Mouse (Mus musculus) frontal cortex, postnatal 36 days (tissue): Measurements from ENCODE around the gene Kcnip1.

Source experiments
- DNase-seq, 2 experiments: peaks; one replicate each; pipeline ENCODE4 v3.0.0; 2022; ENCODE audit warnings: low spot score in 2 of 2

Kcnip1 gene

DNA sequence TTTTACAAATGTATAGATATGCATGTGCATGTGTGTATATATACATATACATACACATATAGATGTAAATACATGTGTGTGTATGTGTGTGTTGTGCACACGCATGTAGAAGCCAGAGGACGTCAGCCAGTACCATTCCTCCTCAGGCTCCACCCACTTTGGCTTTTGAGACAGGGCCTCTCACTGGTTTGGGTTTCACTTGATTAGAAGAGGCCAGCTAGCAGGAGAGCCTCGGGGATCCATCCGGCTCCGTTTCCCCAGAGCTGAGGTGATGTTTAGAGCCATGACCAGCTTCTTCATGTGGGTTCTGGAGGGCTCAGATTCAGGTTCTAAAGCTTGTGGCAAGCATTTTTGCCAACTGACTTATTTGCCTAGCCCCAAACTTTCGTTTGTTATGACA is 89.5 kb downstream of the Kcnip1 start:
- DNase-seq: no peak

DNA sequence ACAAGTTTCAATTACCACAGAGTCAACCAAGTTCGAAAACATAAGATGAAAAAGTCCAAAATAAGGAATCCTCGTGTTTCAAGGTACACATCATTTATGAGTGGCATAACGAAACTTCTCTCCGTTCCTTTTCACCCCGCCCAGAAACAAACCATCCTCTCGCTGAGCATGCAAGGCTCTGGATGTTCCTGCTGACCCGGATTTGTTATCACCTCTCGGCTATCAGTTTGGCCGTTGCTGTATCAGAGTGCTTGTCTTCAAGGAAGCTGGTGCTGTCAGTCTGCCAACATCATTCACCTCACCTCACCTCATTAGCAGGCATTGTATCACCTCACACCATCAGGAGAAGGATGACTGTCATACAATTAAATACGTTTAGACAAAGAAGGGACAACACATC is 90.6 kb downstream of the Kcnip1 start:
- no peak for DNase-seq

DNA sequence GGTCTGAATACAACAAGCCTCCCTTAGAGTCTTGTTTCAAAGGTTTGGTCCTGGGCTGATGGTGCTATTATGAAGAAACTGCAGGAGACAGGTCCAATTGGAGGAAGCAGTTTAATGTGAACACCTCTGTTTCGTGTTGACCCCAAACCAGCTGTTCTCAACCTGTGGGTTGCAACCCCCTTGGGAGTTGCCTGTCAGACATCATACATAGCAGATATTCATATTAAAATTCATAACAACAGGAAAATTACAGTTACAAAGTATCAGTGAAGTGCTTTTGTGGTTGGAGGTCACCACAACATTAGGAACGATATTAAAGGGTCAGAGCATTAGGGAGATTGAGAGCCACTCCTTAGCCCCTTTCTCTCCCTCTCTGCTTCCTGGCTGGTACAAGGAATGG is 91.2 kb downstream of the Kcnip1 start:
- no peak for DNase-seq

DNA sequence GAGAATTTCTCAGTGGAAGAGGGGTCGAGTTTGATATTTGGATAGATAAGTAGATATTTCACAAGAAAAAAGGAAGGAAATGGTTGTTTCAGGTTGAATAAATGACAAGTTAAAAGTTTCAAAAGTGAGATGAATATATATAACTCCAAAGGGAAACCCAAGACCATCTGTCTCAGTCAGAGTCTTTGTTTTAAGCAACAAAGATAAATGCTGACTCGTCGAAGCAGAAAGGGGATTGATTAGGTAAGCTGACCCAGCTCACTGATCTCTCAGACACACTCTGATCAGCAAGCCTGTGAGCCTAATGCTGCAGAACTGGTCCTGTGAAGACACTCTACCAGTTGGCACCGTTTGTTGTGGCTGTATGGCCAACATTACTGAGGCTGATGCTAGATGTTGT is 101.9 kb downstream of the Kcnip1 start:
- no peak for DNase-seq

DNA sequence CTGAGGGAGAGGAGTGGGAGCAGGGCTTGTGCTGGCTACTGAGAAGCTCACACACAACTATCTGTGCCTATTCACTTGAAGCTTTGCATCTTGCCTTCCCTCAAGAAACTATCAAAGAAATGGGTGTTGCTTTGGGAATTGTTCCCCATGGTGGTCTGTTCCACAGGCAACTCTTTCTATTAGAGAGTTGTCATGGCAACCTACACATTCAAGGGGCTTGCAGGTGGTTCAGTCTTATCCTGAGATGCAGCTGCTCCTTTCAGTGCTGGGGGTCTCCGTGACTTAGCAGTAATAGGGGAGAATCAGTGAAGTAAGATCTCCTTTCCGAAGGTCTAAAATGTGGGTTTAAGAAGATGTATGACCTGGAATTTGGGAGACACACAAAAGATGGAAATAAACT is 102.6 kb downstream of the Kcnip1 start:
- DNase-seq: no peak

DNA sequence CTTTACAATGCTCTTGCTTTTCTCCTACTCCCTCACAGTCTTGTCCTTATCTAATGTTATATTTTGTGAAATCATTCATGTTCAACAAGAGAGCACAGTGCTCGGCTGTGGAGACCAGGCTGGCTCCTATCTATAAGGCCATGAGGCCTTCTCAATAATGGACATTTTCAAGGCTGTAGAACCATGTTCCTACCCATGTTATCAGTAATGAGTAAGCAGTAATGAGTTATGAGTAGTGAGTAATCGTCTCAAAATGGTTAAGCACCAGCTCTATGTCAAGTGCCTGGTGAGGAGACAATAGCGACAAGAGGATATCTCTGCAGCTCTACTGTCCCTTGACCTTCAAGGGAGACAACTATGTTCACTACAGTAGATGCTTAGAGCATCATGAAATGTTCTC is 105.3 kb downstream of the Kcnip1 start:
- no peak for DNase-seq

DNA sequence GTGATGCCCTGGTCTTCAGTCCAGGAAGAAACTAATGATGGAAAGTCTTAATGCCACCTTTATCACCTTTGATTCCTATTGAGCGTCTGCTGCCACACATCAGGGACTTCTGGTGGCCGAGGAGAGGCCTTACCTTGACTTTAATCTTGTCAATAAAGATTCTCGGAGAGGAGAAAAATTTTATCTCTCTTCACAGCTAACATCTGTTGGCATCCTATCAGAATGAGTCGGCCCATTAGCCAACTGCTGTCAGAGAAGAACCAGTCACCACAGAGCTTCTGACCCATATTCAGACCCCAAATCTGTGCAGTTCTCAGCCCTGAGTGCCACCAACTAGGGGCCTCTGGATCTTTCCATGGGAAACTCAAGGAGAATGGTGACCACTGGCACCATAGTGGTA is 107.0 kb downstream of the Kcnip1 start:
- DNase-seq: no peak

DNA sequence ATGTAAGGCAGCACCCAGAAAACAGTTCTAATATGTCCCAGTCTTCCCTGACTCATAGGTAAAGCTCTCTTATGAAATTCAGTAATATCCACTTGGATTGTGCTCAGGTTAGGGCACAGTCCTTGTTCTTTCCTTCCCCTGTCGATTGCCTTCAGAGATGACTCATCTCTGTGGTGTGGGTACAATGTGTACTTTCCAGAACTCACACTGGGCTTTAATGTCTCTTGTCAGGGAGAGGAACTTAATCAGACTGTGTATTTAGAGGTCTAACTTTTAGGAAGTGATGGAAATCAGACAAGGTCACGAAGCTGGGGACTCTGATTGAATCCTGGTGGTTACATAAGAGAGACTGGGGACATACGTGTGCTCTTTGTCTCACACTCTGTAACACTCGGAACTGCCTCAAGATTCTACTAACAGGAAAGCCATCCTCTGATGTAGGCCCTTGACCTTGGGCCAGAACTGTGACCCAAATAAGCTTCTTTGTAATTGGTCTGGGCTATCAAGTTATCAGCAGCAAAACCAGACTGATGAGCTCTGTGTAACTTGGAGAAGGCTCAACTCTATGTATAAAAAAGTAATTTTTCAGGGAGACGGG is 110.1 kb downstream of the Kcnip1 start:
- no peak for DNase-seq

DNA sequence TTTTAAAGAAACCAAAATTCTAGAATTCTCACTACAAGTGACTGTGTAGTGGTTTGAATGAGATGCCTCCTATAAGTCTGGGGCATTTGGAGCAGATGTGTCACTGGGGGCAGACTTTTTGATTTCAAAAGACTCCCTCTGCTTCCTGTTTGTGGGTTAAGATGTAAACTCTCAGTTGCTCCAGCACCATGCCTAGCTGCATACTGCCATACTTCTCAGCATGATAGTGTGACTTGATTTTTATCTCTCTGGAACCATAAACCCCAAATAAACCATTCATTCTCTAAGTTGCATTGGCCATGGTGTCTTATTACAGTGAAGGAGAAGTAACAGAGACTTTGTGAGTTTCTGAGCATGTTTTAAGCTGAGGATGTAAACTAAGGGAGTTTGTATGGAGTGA is 118.0 kb downstream of the Kcnip1 start:
- no peak for DNase-seq

DNA sequence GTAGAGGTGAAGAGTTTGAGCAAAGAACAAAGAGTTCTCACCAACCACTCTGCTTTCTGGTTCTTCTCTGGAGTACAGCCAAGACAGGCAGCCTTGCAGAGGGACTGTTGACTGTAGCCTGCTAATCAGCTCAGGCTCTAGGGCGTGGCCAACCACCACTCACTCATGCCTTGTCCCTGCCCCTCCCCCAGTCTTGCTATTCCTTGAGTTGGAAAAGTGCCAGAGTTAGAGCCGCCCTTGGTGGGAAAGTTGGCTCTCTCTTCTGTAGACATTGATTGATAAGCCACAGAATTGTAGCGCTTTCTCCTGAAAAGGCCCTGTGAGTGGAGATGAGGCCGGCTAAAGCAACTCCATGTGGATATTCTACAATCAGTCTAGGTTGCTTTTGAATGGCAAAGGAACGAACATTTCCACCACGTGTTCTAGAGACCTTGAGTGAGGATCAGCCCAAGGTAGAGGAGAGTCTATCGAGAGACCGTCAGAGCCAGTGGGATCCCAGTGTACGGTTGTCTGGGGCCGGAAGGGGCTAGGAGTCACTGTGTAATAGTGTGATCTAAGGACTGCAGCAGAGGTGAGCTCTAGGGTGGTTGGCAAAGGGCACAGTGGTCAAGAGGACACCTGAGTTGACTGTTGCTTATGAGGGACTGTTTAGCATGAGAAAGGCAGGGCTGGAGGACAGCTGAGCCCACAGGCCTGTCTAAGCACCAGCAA is 119.7 kb downstream of the Kcnip1 start:
- DNase-seq: no peak

DNA sequence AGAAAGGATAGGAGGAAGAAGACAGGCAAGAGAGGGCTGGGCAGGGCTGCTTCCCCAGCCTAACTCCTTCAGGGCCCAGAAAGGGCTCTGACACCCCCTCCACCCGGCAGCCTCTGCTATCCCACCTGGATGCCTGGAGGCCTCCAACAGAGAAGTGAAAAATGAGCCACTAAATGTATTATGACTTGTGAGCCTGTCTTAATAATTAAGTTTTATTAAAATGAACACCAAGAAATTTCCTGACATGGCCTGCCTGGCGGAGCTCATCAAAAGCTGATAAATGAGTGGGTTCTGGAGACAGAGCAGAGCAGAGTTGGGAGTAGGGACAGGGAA is 120.3 kb downstream of the Kcnip1 start:
- no peak for DNase-seq

DNA sequence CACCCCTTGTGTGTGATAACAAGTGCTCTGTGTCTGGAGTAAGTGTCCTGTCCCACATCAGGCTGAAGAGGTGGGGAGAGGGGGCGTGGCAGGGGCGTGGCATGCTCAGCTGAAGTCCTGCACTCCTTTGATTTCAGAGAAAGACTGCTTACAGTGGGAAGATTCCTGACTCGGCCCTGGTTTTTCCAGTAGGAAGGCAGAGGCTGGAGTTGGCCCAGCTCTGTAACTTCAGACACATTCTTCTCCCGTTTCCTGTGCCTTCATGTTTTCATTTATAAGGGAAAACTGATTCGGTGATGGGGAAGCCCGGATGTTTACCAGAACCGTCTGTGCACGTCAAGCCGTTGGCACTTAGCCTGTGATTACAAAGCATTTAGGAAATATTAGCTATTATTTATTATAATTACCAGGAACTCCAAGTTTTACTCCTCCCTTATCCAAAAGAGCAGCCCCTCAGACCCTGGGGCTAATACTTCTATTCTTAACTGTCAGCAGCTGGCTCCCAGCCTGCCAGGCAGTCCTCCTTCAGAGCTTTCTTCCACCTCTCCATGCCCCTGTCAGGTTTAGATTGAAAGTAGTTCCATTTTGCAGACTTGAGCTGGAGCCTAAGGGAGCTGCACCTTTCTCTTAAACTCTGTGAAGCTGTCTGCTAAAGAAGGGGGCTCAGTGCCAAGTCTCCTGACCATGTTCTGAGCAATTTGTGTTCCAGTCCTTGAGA is 120.8 kb downstream of the Kcnip1 start:
- DNase-seq: no peak

DNA sequence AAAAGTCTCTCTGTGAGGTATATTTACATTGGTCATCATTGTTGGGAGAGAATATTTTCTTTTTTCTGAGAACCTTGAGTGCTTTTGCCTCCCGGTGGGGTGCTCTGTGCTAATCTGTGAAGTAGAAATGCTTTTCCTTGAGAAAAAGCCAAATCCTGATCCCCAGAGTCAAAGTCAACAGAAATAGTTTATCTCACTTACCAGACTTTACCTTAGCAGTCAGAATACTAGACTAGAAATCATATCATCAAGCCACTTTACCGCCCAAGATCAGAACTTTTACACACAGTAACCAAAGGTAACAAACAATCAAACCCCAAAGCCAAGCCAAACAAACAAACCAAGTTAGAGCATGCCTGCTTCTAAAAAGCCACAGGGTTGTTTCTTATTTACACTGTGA is 122.7 kb downstream of the Kcnip1 start:
- no peak for DNase-seq

DNA sequence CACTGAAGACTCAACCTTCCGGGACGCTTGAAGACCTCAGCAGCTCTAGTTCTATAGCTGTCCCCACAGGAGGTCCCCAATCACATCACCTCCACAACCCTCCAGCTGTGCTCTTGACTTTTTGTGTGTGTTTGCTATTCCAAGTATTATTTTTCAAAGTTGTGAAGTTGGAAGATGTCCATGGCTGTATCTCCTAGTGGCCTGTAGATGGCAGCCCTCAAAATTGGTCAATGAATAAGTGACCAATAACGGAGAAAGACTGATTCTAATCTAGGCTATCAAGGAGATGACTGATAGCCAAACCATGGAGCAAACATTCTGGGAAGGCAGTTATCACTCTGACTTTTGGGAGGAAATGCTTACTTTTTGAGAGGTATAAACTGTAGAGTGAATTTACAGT is 123.4 kb downstream of the Kcnip1 start:
- no peak for DNase-seq

DNA sequence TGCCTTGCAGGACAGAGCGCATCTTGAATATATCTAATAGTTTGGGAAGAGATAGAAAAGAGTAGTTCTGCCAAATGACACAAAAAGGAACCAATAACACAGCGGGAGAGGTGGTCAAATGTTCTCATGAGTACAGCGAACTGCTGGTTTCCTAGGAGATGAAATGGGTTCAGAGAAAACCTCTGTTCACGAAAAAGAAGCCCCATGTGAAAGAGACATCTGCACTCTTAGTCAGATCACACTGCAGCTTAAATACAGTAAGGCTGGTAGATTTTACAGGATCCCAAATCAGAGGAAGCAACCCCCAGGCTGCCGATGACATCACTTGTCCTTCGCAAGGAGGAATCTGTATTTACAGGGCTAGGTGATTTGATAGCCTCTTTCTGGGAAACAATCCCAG is 126.2 kb downstream of the Kcnip1 start:
- DNase-seq: no peak

DNA sequence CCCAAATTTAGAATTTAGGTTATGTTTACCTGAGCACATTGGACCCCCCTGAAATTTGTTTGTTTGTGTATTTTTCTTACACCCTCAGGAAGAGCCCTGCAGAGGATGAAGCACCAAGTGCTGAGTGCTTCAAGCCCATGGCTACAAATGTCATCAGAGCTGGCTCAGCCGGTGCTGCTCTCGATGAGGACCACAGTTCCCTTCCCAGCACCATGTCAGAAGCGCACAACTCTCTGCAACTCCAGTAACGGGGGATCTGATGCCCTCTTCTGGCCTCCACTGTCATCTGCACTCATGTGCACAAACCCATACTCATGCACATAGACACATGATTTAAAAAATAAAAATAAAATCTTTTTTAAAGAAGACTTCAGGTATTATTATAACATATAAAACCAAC is 128.7 kb downstream of the Kcnip1 start:
- no peak for DNase-seq

DNA sequence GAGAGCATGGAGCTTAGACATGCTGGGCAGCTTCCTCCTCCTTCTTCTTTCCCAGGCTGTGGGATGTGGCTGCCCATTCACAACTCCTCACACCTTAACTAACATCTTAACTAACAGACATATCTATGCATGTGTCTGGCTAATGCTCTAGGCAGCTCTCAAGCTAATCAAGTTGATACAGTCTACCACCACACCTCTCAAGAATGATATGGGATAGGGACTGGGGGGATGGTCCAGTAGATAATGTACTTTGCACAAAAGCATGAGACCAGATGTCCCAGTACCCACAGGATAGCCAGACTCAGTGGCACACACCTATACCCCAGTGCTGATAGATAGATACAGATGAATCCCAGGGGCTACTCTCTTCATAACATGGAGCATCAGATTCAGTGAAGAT is 131.1 kb downstream of the Kcnip1 start:
- DNase-seq: no peak

DNA sequence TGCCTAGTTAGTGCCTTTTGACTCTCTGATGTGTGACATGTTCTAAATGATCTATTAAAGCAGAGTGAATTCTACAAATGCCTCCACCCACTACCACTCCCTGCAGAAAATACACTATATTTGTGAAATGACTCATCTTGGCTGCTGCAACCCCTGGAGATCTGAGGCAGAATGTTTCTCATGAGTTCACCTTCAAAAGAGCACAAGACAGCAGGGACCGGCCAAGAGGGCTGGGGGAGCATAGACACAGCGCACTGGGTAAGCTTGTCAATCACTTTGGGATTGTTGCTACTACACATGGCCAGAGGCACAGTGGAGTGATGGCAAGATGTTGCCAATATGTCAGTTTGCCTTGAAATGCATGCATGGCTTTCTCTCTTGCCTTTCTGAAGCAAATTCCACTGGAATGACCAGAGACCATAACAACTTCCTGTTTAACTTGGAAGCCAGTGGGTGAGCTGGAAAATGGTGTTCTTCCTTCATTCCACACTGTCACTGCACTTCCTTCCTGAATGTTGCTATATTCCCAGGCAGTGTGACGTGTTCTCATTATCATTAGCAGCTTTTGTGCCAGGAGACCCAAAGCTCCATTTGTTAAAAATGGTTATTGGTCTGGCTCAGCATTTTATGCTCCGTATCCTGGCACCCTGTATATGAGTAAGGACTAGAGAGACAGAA is 131.9 kb downstream of the Kcnip1 start:
- DNase-seq: peak in 1 of 2 experiments; percentile 17

DNA sequence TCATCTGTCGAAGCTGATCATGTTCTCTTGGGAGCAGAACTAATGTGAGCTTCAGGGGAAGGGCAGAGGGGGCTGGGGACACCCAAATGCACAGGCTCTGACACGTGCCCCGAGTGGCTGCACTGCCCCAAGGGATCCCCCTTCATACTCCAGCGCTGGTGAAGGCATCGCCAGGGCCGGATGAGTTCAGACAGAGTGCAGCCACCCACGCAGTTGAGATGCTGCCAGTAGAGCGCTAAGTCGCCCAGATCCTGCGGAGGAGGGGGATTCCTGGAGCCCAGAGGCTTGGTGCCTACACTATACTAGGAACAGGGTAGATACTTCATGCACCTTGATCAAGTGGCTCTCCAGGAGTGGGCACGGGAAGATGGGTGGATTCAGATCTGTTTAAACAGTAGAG is 143.3 kb downstream of the Kcnip1 start:
- DNase-seq: peak; percentile 60 to 63

DNA sequence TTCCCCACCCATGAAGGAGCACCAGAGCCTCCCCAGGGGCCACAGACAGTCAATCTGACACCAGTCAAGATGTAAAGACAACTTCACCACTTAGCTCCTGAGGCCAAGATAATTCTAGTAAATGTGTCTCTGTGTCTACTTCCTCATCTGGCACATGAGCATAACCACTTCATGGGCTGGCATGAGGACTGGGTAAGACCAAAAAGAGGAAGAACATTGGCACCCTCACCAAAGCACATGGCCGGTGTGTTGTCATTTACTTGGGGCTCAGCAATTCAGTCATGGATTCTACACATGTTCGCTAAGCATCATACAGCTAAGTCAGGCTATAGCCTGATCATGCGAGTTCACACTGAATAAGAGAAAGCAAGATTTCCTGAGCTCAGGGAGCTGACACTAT is 144.3 kb downstream of the Kcnip1 start:
- DNase-seq: no peak

DNA sequence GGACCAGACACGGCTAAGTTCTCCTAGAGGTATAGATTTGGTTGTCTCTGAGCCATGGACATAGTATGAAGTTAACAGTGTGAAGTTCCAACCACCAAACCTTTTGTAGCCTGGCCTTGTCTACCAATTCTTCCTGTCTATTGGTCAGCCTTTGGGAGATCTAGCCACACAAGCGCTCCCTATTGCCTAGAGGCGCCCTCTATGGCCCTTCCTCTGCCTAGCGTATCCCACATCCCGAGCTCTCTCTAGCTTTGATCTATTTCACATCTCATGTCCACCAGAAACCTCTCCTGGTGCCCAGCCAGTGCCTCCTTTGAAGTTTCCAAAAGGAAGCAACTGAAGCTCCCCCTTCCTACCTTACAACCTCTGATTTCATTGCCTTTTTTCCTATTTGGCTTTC is 147.0 kb downstream of the Kcnip1 start:
- no peak for DNase-seq

DNA sequence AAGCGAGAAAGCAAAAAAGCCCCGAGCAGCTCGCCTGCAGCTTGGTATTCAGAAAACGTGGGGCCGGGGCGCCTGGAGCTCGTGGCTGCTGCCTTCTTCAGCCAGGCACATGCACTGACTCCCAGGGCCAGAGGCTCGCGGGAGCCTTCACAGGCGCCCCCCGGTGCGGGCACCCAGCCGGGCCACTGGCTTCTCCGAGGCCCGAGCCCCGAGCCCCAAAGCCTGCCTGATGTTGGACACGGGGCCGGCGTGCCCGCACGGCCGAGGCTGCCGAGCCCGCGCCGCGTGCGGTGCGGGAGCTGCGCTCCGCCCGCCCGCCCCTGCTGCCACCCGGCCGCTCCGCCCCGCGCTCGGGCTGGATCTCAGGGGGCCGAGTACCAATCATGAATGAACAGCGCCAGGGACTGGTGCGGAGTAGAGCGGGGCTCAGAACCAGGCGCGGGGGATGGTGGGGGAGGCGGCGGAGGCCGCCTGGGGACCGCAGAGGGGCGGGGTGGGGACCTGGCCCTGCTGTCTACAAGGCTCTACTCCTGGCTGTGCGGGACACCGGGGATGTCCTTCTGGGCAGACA is 149.6 kb downstream of the Kcnip1 start:
- DNase-seq: no peak

DNA sequence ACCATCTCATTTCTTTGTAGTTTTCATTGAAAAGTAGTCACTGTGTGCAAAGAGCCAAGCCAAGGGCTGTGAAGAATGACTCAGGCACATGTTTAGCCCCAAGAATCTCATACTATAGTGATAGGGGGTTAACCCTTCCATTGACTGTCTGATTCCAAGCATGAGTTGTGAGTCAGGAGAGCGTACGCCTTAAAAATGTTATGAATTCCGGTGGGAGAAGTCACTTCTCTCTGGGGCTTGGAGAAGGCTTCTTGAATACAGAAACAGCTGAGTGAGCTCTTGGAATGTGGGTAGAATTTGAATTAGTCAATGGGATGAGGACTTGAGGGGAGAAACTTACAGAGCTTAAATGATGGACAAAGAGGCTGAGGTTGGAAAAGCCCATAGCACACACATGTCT is 153.9 kb downstream of the Kcnip1 start:
- DNase-seq: no peak
